Mouse (Mus musculus): ENCODE results near the gene Rin2. TPM values are rescaled to one million over a fixed set of nuclear protein-coding genes. Genes with fewer than 3 reads are reported as not detected.
"Not testable (repeated sequence)": the region's sequence is repeated elsewhere in the genome, so short reads cannot be mapped to it uniquely, and the experiment has no call there.

The Rin2 gene
- polyA plus RNA-seq, 1 experiment from 2014 or later: 37.9 TPM

- ATAC-seq (ENCODE audit: low read depth); H3K27me3 ChIP-seq (ENCODE audit: control insufficient read depth, insufficient read depth, low read depth, low read length); H3K9me3 ChIP-seq (ENCODE audit: control insufficient read depth, low read length); H3K27ac ChIP-seq (ENCODE audit: low read length); H3K9ac ChIP-seq (ENCODE audit: low read length); H3K4me3 ChIP-seq (ENCODE audit: low read length); H3K4me2 ChIP-seq (ENCODE audit: low read depth, low read length); H3K36me3 ChIP-seq (ENCODE audit: control insufficient read depth, insufficient read depth, low read length): not testable (repeated sequence)
- 67% methylated on average over 6 of the region's 8 CpGs for WGBS
- H3K4me1 ChIP-seq (replicated peaks; ENCODE audit: control insufficient read depth, insufficient read depth, low read length): peaks cover 15% of the 10 kb centered on the region
Measured at GRCm38 (mm10) chr2:145900318-145900717, 225.3 kb downstream of the Rin2 start.

GRCm38 (mm10) chr2:145901861-145902260 is 226.8 kb downstream of the Rin2 start, which contains the start of gene Naa20:
Gene Naa20 (plus strand): TSS chr2:145902099.
- no peaks in the 10 kb centered on the region for H3K27me3 ChIP-seq (ENCODE audit: control insufficient read depth, insufficient read depth, low read depth, low read length)
- H3K36me3 ChIP-seq (ENCODE audit: control insufficient read depth, insufficient read depth, low read length): peaks cover 2% of the 10 kb centered on the region; the same call in 1 of the 2 replicates
- 86% methylated on average over 6 of the region's 6 CpGs for WGBS
- no peak for ATAC-seq (ENCODE audit: low read depth)
- H3K4me1 ChIP-seq (replicated peaks; ENCODE audit: control insufficient read depth, insufficient read depth, low read length): peaks cover 16% of the 10 kb centered on the region
- H3K27ac ChIP-seq (ENCODE audit: low read length): no peak within 1 kb of the TSS
- peak within 1 kb of the TSS; percentile 77 for H3K4me2 ChIP-seq (ENCODE audit: low read depth, low read length)
- peak within 1 kb of the TSS; percentile 51 for H3K9ac ChIP-seq (ENCODE audit: low read length)
- no peaks in the 10 kb centered on the region for H3K9me3 ChIP-seq (ENCODE audit: control insufficient read depth, low read length)
- peak within 1 kb of the TSS; percentile 96 for H3K4me3 ChIP-seq (ENCODE audit: low read length)

- no peaks in the 10 kb centered on the region for H3K9me3 ChIP-seq (ENCODE audit: control insufficient read depth, low read length)
- peak overlapping the region; percentile 94 for H3K9ac ChIP-seq (ENCODE audit: low read length)
- peak overlapping the region; percentile 77 for H3K4me2 ChIP-seq (ENCODE audit: low read depth, low read length)
- peak overlapping the region; percentile 96 for H3K4me3 ChIP-seq (ENCODE audit: low read length)
- peak overlapping the region; percentile 81 for H3K27ac ChIP-seq (ENCODE audit: low read length)
- under 1% methylated on average over 67 of the region's 68 CpGs for WGBS
- peak; percentile 97 for ATAC-seq (ENCODE audit: low read depth)
- peaks cover 16% of the 10 kb centered on the region for H3K4me1 ChIP-seq (replicated peaks; ENCODE audit: control insufficient read depth, insufficient read depth, low read length)
- no peaks in the 10 kb centered on the region for H3K27me3 ChIP-seq (ENCODE audit: control insufficient read depth, insufficient read depth, low read depth, low read length)
- peaks cover 5% of the 10 kb centered on the region for H3K36me3 ChIP-seq (ENCODE audit: control insufficient read depth, insufficient read depth, low read length)
Measured at GRCm38 (mm10) chr2:145903061-145903901, 228.3 kb downstream of the Rin2 start.

GRCm38 (mm10) chr2:145903983-145904616 is 229.1 kb downstream of the Rin2 start:
- Histone ChIP-seq H3K4me2 (ENCODE audit: low read depth, low read length) (peak overlapping the region; percentile 77), H3K27ac (ENCODE audit: low read length) (no peak overlapping the region; the same call in 1 of the 2 replicates), H3K9ac (ENCODE audit: low read length) (peak overlapping the region; percentile 94), H3K4me1 (replicated peaks; ENCODE audit: control insufficient read depth, insufficient read depth, low read length) (peaks cover 16% of the 10 kb centered on the region), H3K9me3 (ENCODE audit: control insufficient read depth, low read length) (no peaks in the 10 kb centered on the region), H3K36me3 (ENCODE audit: control insufficient read depth, insufficient read depth, low read length) (peaks cover 9% of the 10 kb centered on the region), H3K4me3 (ENCODE audit: low read length) (peak overlapping the region; percentile 96), H3K27me3 (ENCODE audit: control insufficient read depth, insufficient read depth, low read depth, low read length) (no peaks in the 10 kb centered on the region)
- ATAC-seq (ENCODE audit: low read depth): no peak
- WGBS: 27% methylated on average over 12 of the region's 12 CpGs

GRCm38 (mm10) chr2:145905156-145905555 is 230.1 kb downstream of the Rin2 start:
- peaks cover 9% of the 10 kb centered on the region for H3K36me3 ChIP-seq (ENCODE audit: control insufficient read depth, insufficient read depth, low read length)
- H3K9me3 ChIP-seq (ENCODE audit: control insufficient read depth, low read length): no peaks in the 10 kb centered on the region
- H3K27me3 ChIP-seq (ENCODE audit: control insufficient read depth, insufficient read depth, low read depth, low read length): no peaks in the 10 kb centered on the region
- H3K4me1 ChIP-seq (replicated peaks; ENCODE audit: control insufficient read depth, insufficient read depth, low read length): peaks cover 16% of the 10 kb centered on the region
- ATAC-seq (ENCODE audit: low read depth): no peak
- no peak overlapping the region for H3K4me3 ChIP-seq (ENCODE audit: low read length)
- 78% methylated on average over 6 of the region's 6 CpGs for WGBS
- no peak overlapping the region for H3K9ac ChIP-seq (ENCODE audit: low read length)
- no peak overlapping the region for H3K27ac ChIP-seq (ENCODE audit: low read length)
- H3K4me2 ChIP-seq (ENCODE audit: low read depth, low read length): no peak overlapping the region

GRCm38 (mm10) chr2:145905884-145906283 is 230.9 kb downstream of the Rin2 start:
- not testable (repeated sequence) for H3K9ac ChIP-seq (ENCODE audit: low read length); H3K4me2 ChIP-seq (ENCODE audit: low read depth, low read length); H3K9me3 ChIP-seq (ENCODE audit: control insufficient read depth, low read length); H3K27ac ChIP-seq (ENCODE audit: low read length); H3K36me3 ChIP-seq (ENCODE audit: control insufficient read depth, insufficient read depth, low read length); ATAC-seq (ENCODE audit: low read depth); H3K4me3 ChIP-seq (ENCODE audit: low read length); H3K27me3 ChIP-seq (ENCODE audit: control insufficient read depth, insufficient read depth, low read depth, low read length)
- H3K4me1 ChIP-seq (replicated peaks; ENCODE audit: control insufficient read depth, insufficient read depth, low read length): peaks cover 16% of the 10 kb centered on the region
- WGBS: 45% methylated on average over 4 of the region's 4 CpGs

GRCm38 (mm10) chr2:145920941-145921650 is 246.1 kb downstream of the Rin2 start:
- Histone ChIP-seq H3K9ac (ENCODE audit: low read length) (no peak overlapping the region), H3K27ac (ENCODE audit: low read length) (no peak overlapping the region), H3K9me3 (ENCODE audit: control insufficient read depth, low read length) (no peaks in the 10 kb centered on the region), H3K4me1 (replicated peaks; ENCODE audit: control insufficient read depth, insufficient read depth, low read length) (no peaks in the 10 kb centered on the region), H3K36me3 (ENCODE audit: control insufficient read depth, insufficient read depth, low read length) (peaks cover 54% of the 10 kb centered on the region), H3K4me2 (ENCODE audit: low read depth, low read length) (no peak overlapping the region), H3K4me3 (ENCODE audit: low read length) (no peak overlapping the region), H3K27me3 (ENCODE audit: control insufficient read depth, insufficient read depth, low read depth, low read length) (no peaks in the 10 kb centered on the region)
- no peak for ATAC-seq (ENCODE audit: low read depth)
- WGBS: 83% methylated on average over 8 of the region's 8 CpGs

GRCm38 (mm10) chr2:145934339-145935231 is 259.6 kb downstream of the Rin2 start, which contains the start of the genes Cfap61 and Crnkl1:
Gene Cfap61 (plus strand): TSS chr2:145934784.
Gene Crnkl1 (minus strand): TSS chr2:145935014.
- no peaks in the 10 kb centered on the region for H3K9me3 ChIP-seq (ENCODE audit: control insufficient read depth, low read length)
- no peaks in the 10 kb centered on the region for H3K27me3 ChIP-seq (ENCODE audit: control insufficient read depth, insufficient read depth, low read depth, low read length)
- peak within 1 kb of the TSS; percentile 76 for H3K4me2 ChIP-seq (ENCODE audit: low read depth, low read length)
- peak; percentile 98 for ATAC-seq (ENCODE audit: low read depth)
- peak within 1 kb of the TSS; percentile 72 for H3K9ac ChIP-seq (ENCODE audit: low read length)
- H3K36me3 ChIP-seq (ENCODE audit: control insufficient read depth, insufficient read depth, low read length): peaks cover 11% of the 10 kb centered on the region
- under 1% methylated on average over 61 of the region's 61 CpGs for WGBS
- H3K4me3 ChIP-seq (ENCODE audit: low read length): peak within 1 kb of the TSS; percentile 76
- H3K27ac ChIP-seq (ENCODE audit: low read length): no peak within 1 kb of the TSS
- peaks cover 6% of the 10 kb centered on the region for H3K4me1 ChIP-seq (replicated peaks; ENCODE audit: control insufficient read depth, insufficient read depth, low read length)
